Mouse (Mus musculus) CH12.LX (cell line): Measurements from ENCODE around the gene Pan3. TPM values are rescaled to one million over a fixed set of nuclear protein-coding genes. Genes with fewer than 3 reads are reported as not detected.
A peak's percentile ranks its signal among the peaks of the same experiment; 100 is the strongest.

Experiments used
- DNase-seq: peaks from one replicate; pipeline ENCODE4 v3.0.0-alpha.2; 2013; ENCODE audit errors: extremely low read depth
- H3K27ac ChIP-seq: 2 replicates; pipeline ENCODE4 v1.5.1; 2012; ENCODE audit warnings: low read depth, mild to moderate bottlenecking, control low read depth, moderate library complexity; ENCODE audit not compliant: insufficient read depth
- H3K27me3 ChIP-seq: replicated peaks from 2 replicates; pipeline ENCODE3; 2012; ENCODE audit warnings: inconsistent platforms
- H3K36me3 ChIP-seq, 2 experiments: replicated peaks in 1 of 2; 2 replicates each; pipeline versions ENCODE3 to v1.6.1; 2012; ENCODE audit warnings: inconsistent platforms in 1 of 2, low read length in 1 of 2, mild to moderate bottlenecking in 1 of 2, mixed read lengths in 1 of 2, moderate library complexity in 1 of 2; ENCODE audit not compliant: control insufficient read depth in 1 of 2, insufficient read depth in 1 of 2
- H3K4me1 ChIP-seq, 2 experiments: 2 replicates each; pipeline ENCODE4 v1.6.1; 2012; ENCODE audit warnings: inconsistent platforms in 1 of 2, moderate library complexity in 1 of 2; ENCODE audit not compliant: insufficient read depth in 2 of 2, control insufficient read depth in 1 of 2
- H3K4me2 ChIP-seq: 2 replicates; pipeline ENCODE4 v1.6.1; 2012; ENCODE audit warnings: low read depth, mild to moderate bottlenecking, control low read depth; ENCODE audit not compliant: poor library complexity, insufficient read depth, severe bottlenecking
- H3K4me3 ChIP-seq, 3 experiments: fragments of 150-350 bp in 1 of 3; sonication (generic) in 1 of 3; replicated peaks in 1 of 3; 2 replicates each; pipeline versions ENCODE3 to v1.5.1; 2011 to 2012; ENCODE audit warnings: low read depth in 2 of 3, low read length in 2 of 3, mild to moderate bottlenecking in 2 of 3, moderate library complexity in 2 of 3, control low read depth in 1 of 3, improper control_type of control experiment in 1 of 3, inconsistent platforms in 1 of 3, mixed read lengths in 1 of 3; ENCODE audit not compliant: poor library complexity in 1 of 3
- H3K79me2 ChIP-seq: replicated peaks from 2 replicates; pipeline ENCODE4 v1.6.1; 2012; ENCODE audit warnings: mild to moderate bottlenecking, moderate library complexity; ENCODE audit not compliant: control insufficient read depth, poor library complexity, insufficient read depth, severe bottlenecking; ENCODE audit errors: extremely low read depth
- H3K9ac ChIP-seq: 2 replicates; pipeline ENCODE4 v1.6.1; 2012; ENCODE audit warnings: low read depth, mild to moderate bottlenecking, control low read depth, moderate library complexity; ENCODE audit not compliant: insufficient read depth
- H3K9me3 ChIP-seq: replicated peaks from 2 replicates; pipeline ENCODE3; 2012; ENCODE audit warnings: low read length, inconsistent platforms, mixed read lengths
- BHLHE40 ChIP-seq: IDR thresholded peaks from 2 replicates; pipeline ENCODE4 v1.6.1; 2011; ENCODE audit warnings: mild to moderate bottlenecking, low read depth, low read length, improper control_type of control experiment
- CHD1 ChIP-seq: IDR thresholded peaks from 2 replicates; pipeline ENCODE4 v1.6.1; 2012; ENCODE audit warnings: low read depth, low read length, improper control_type of control experiment, inconsistent platforms
- CTCF ChIP-seq, 2 experiments: IDR thresholded peaks in 1 of 2; conservative IDR thresholded peaks in 1 of 2; 2 replicates each; pipeline ENCODE4 v1.5.1; 2011 to 2012; ENCODE audit warnings: low read depth in 2 of 2, low read length in 2 of 2, improper control_type of control experiment in 1 of 2, inconsistent platforms in 1 of 2, mild to moderate bottlenecking in 1 of 2, moderate library complexity in 1 of 2
- ETS1 ChIP-seq: conservative IDR thresholded peaks from 2 replicates; pipeline ENCODE4 v1.6.1; 2012; ENCODE audit warnings: low read depth, mild to moderate bottlenecking, inconsistent platforms, low read length, improper control_type of control experiment, moderate library complexity
- GABPA ChIP-seq: IDR thresholded peaks from 2 replicates; pipeline ENCODE4 v1.6.1; 2012; ENCODE audit warnings: low read depth, low read length, improper control_type of control experiment, inconsistent platforms; ENCODE audit not compliant: insufficient replicate concordance
- HCFC1 ChIP-seq: IDR thresholded peaks from 2 replicates; pipeline ENCODE4 v1.6.1; 2012; ENCODE audit warnings: low read depth, mild to moderate bottlenecking, inconsistent platforms, low read length, improper control_type of control experiment
- KAT2A ChIP-seq: IDR thresholded peaks from 2 replicates; pipeline ENCODE4 v1.6.1; 2012; ENCODE audit warnings: low read length, improper control_type of control experiment, inconsistent platforms; ENCODE audit not compliant: insufficient replicate concordance
- MEF2A ChIP-seq: IDR thresholded peaks from 2 replicates; pipeline ENCODE4 v1.6.1; 2014; ENCODE audit warnings: low read depth, mild to moderate bottlenecking, inconsistent platforms, low read length, improper control_type of control experiment, borderline replicate concordance
- PAX5 ChIP-seq: IDR thresholded peaks from 2 replicates; pipeline ENCODE4 v1.6.1; 2012; ENCODE audit warnings: low read length, inconsistent platforms, mixed read lengths
- POLR2A ChIP-seq: IDR thresholded peaks from 2 replicates; pipeline ENCODE4 v1.6.1; 2011; ENCODE audit warnings: low read depth, mild to moderate bottlenecking, improper control_type of control experiment, low read length
- POLR2AphosphoS2 ChIP-seq: IDR thresholded peaks from 2 replicates; pipeline ENCODE4 v1.6.1; 2011; ENCODE audit warnings: low read depth, low read length, improper control_type of control experiment
- SIN3A ChIP-seq: IDR thresholded peaks from 2 replicates; pipeline ENCODE4 v1.6.1; 2012; ENCODE audit warnings: low read length, improper control_type of control experiment, inconsistent platforms
- SMC3 ChIP-seq: IDR thresholded peaks from 2 replicates; pipeline ENCODE4 v1.6.1; 2011; ENCODE audit warnings: low read depth, low read length, improper control_type of control experiment
- TBP ChIP-seq: conservative IDR thresholded peaks from 2 replicates; pipeline ENCODE4 v1.6.1; 2011; ENCODE audit warnings: low read depth, low read length, improper control_type of control experiment
- UBTF ChIP-seq: IDR thresholded peaks from 2 replicates; pipeline ENCODE4 v1.6.1; 2012; ENCODE audit warnings: low read depth, mild to moderate bottlenecking, inconsistent platforms, low read length, improper control_type of control experiment, moderate library complexity
- USF2 ChIP-seq: conservative IDR thresholded peaks from 2 replicates; pipeline ENCODE4 v1.6.1; 2011; ENCODE audit warnings: low read depth, low read length, improper control_type of control experiment
- ZC3H11A ChIP-seq: IDR thresholded peaks from 2 replicates; pipeline ENCODE4 v1.6.1; 2012; ENCODE audit warnings: low read depth, mild to moderate bottlenecking, inconsistent platforms, low read length, improper control_type of control experiment
- ZKSCAN1 ChIP-seq: IDR thresholded peaks from 2 replicates; pipeline ENCODE4 v1.6.1; 2012; ENCODE audit warnings: low read depth, inconsistent platforms, low read length, improper control_type of control experiment, borderline replicate concordance
- ZNF384 ChIP-seq: IDR thresholded peaks from 2 replicates; pipeline ENCODE4 v1.6.1; 2012; ENCODE audit warnings: low read depth, low read length, improper control_type of control experiment, inconsistent platforms
- dilution Hi-C: fragments of 300-500 bp; cut with MboI; formaldehyde crosslinking; loops from 2 replicates; pipeline ENCODE4 v1.14.3; 2020; ENCODE audit warnings: low sequenced_read_pairs; ENCODE audit not compliant: extremely low pct_unique_long_range_greater_than_20kb, extremely low pct_ligation_motif_present
- in situ Hi-C: fragments of 300-500 bp; cut with MboI; formaldehyde crosslinking; loops from 3 replicates; pipeline ENCODE4 v1.14.3; 2019; ENCODE audit warnings: low sequenced_read_pairs, low pct_ligation_motif_present, low pct_unique_long_range_greater_than_20kb, mixed read lengths
- polyA plus RNA-seq: library from polyadenylated mRNA; unstranded; fragments of >175 nt; gene quantifications from 2 replicates; pipeline ENCODE4 v1.2.1, GENCODE M21; 2012; ENCODE audit warnings: low read depth; ENCODE audit not compliant: insufficient read length
- total RNA-seq, 2 experiments: library from RNA; depleted of rRNA; stranded (reverse); fragments of 300-350 nt in 1 of 2; fragments of >200 nt in 1 of 2; gene quantifications; 2 replicates each; pipeline ENCODE4 v1.2.3; 2012 to 2014

Gene Pan3
- total and polyA plus RNA-seq, 3 experiments, result 37.6 to 43.5 (median 40.2) TPM

- Histone ChIP-seq H3K79me2 (0 out of 2 replicates have a peak, but pooled peaks cover 3% of the 10 kb centered on the region), H3K27ac (no peak overlapping the region), H3K4me2 (no peak overlapping the region), H3K36me3 (peaks cover 13 to 67% of the 10 kb centered on the region in 2 experiments), H3K4me1 (peaks cover 0 to 34% of the 10 kb centered on the region in 2 experiments; a peak in 2 of 4 replicates), H3K27me3 (no peaks in the 10 kb centered on the region), H3K4me3 (no peak overlapping the region), H3K9me3 (no peaks in the 10 kb centered on the region), H3K9ac (no peak overlapping the region)
- in situ Hi-C loops (no loop called here), dilution Hi-C loops (no loop called here)
- no peak for TF ChIP-seq TBP
- TF ChIP-seq KAT2A, result no peak
- TF ChIP-seq UBTF, result no peak
- TF ChIP-seq POLR2AphosphoS2, result no peak
- TF ChIP-seq CHD1, result no peak
- TF ChIP-seq ZKSCAN1, result no peak
- no peak for TF ChIP-seq PAX5
- no peak for TF ChIP-seq GABPA
- TF ChIP-seq ZC3H11A, result no peak
- no peak for TF ChIP-seq USF2
- no peak for TF ChIP-seq MEF2A
- TF ChIP-seq ETS1, result no peak
- no peak for TF ChIP-seq HCFC1
- no peak for TF ChIP-seq BHLHE40
- no peak for TF ChIP-seq POLR2A
- TF ChIP-seq SIN3A, result no peak
- TF ChIP-seq ZNF384, result no peak
- no peak for DNase-seq
Measured at GRCm38 (mm10) chr5:147479341-147479740, 49.4 kb downstream of the Pan3 start.

GRCm38 (mm10) chr5:147484142-147484541, 54.2 kb downstream of the Pan3 start:
- dilution Hi-C loops, result no loop called here
- Histone ChIP-seq H3K9me3 (no peaks in the 10 kb centered on the region), H3K36me3 (peaks cover 11 to 66% of the 10 kb centered on the region in 2 experiments), H3K27ac (no peak overlapping the region), H3K4me2 (no peak overlapping the region), H3K27me3 (no peaks in the 10 kb centered on the region), H3K79me2 (0 out of 2 replicates have a peak, but pooled peaks cover 4% of the 10 kb centered on the region), H3K4me1 (0 out of 4 replicates have a peak, but pooled peaks cover 0 to 2% of the 10 kb centered on the region in 2 experiments), H3K4me3 (no peak overlapping the region), H3K9ac (no peak overlapping the region)
- TF ChIP-seq UBTF, result no peak
- peak in 1 of 2 experiments; percentile 43; a peak in 2 of 4 replicates for TF ChIP-seq CTCF (conservative IDR thresholded peaks at IDR 0.05 in 1 of 2, IDR thresholded peaks at IDR 0.05 in 1 of 2; ENCODE audit: low read depth in 2 of 2, low read length in 2 of 2)
- TF ChIP-seq SMC3, result peak; percentile 18
- in situ Hi-C loops, result no loop called here
- DNase-seq, result no peak
